Mouse (Mus musculus) embryonic fibroblast, embryonic 13.5 days (primary cell): Measurements from ENCODE around the gene Btbd18.

ENCODE experiments used
- CTCF ChIP-seq: IDR thresholded peaks from 2 replicates; pipeline ENCODE4 v1.5.1; 2011; ENCODE audit warnings: mild to moderate bottlenecking, control low read depth, low read length, moderate library complexity, borderline replicate concordance; ENCODE audit not compliant: insufficient read depth
- POLR2A ChIP-seq: IDR thresholded peaks from 2 replicates; pipeline ENCODE4 v1.6.1; 2011; ENCODE audit warnings: low read depth, mild to moderate bottlenecking, control low read depth, low read length, moderate library complexity

DNA sequence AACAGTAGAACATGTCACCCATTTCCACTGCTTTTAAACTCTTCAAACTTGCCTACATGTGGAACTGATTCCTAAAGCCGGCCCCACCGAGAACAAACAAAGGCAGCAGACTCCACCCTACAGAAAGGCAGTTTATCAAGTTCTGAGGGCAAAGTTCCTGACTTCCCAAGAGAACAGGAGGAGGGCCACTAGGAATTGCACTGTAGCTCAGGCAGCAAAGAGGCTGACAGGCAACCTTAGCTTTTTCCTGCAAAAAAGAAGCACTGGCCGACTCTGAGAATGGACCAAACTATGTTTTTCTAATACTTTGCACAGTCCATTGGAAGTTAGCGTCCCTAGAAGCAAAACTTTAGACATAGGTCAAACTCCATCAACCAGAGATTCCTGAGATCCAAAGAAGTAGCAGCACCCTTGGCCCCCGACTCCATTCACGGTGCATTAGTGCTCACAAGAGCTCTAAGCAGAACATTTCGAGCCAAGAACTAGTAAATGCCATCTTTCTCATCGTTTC lies 22.6 kb upstream of the Btbd18 start:
- TF ChIP-seq CTCF (no peak), POLR2A (no peak)
